Mouse (Mus musculus) midbrain, embryonic 16.5 days (tissue): ENCODE data around the gene Acsl5. TPM values are rescaled to one million over a fixed set of nuclear protein-coding genes. Genes with fewer than 3 reads are reported as not detected.

Experiments used
- ATAC-seq: fragments of 200-750 bp; cut with Nextera tagmentation; 2 replicates; pipeline ENCODE4 v1.8.0; 2017; ENCODE audit warnings: moderate TSS enrichment
- H3K27ac ChIP-seq: fragments of 300-500 bp; sonication (generic); 2 replicates; pipeline ENCODE4 v1.5.1; 2014; ENCODE audit warnings: mild to moderate bottlenecking, low read length, mixed read lengths
- H3K27me3 ChIP-seq: fragments of 300-500 bp; sonication (generic); 2 replicates; pipeline ENCODE4 v1.6.1; 2014; ENCODE audit warnings: low read depth, low read length, mixed read lengths; ENCODE audit not compliant: control insufficient read depth, insufficient read depth
- H3K36me3 ChIP-seq: fragments of 300-500 bp; sonication (generic); 2 replicates; pipeline ENCODE4 v1.6.1; 2014; ENCODE audit warnings: mild to moderate bottlenecking, low read length, moderate library complexity, mixed read lengths; ENCODE audit not compliant: control insufficient read depth, insufficient read depth
- H3K4me1 ChIP-seq: fragments of 300-500 bp; sonication (generic); 2 replicates; pipeline ENCODE4 v1.6.1; 2014; ENCODE audit warnings: mild to moderate bottlenecking, low read length, mixed read lengths; ENCODE audit not compliant: control insufficient read depth, insufficient read depth
- H3K4me2 ChIP-seq: fragments of 300-500 bp; sonication (generic); 2 replicates; pipeline ENCODE4 v1.6.1; 2014; ENCODE audit warnings: mild to moderate bottlenecking, low read length, mixed read lengths
- H3K4me3 ChIP-seq: fragments of 300-500 bp; sonication (generic); 2 replicates; pipeline ENCODE4 v1.5.1; 2014; ENCODE audit warnings: low read depth, mild to moderate bottlenecking, low read length, moderate library complexity, mixed read lengths
- H3K9ac ChIP-seq: fragments of 300-500 bp; sonication (generic); 2 replicates; pipeline ENCODE4 v1.6.1; 2014; ENCODE audit warnings: low read depth, low read length, mixed read lengths
- H3K9me3 ChIP-seq: fragments of 300-500 bp; sonication (generic); replicated peaks from 2 replicates; pipeline ENCODE4 v1.6.1; 2014; ENCODE audit warnings: mild to moderate bottlenecking, low read length, mixed read lengths; ENCODE audit not compliant: control insufficient read depth, poor library complexity, severe bottlenecking
- WGBS: fragments of 180-500 bp; shearing (Covaris S2); extraction: QIAGEN DNeasy Blood & Tissue Kit; methylation state at CpG from one replicate; pipeline ENCODE4 v1.1.7; 2014; 5-methylcytosine and 5-hydroxymethylcytosine counted together
- polyA plus RNA-seq: library from polyadenylated mRNA; unstranded; fragments of >200 nt; fragmentation: Nextera tagmentation; extraction: Ambion mirVana; gene quantifications from 2 replicates; pipeline ENCODE4 v1.2.1, GENCODE M21; 2015

The Acsl5 gene
- polyA plus RNA-seq, 1 experiment from 2014 or later, result 14.7 TPM

DNA sequence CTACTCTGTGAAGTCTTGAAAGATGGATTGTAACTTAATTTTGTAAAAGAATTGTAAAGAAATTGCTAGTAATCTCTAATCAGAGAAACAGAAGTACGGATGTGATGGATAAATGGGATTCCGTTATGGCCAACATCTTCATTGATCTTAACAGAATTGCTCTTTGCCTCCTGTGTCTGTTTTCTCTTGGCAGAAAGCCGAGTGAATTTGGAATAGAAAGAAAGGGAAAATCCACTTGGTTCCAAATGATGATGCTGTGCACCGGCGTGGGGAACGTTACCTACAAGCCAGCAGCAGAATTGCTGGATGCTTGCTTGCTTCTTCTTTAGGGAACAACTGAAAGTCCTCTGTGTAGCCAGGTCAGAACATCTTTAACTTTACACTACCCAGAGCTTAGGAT is 88.8 kb downstream of the Acsl5 start:
- Histone ChIP-seq H3K4me2 (no peak overlapping the region), H3K36me3 (no peaks in the 10 kb centered on the region), H3K9ac (no peak overlapping the region), H3K4me3 (no peak overlapping the region), H3K27ac (no peak overlapping the region), H3K4me1 (peaks cover 19% of the 10 kb centered on the region), H3K27me3 (no peaks in the 10 kb centered on the region), H3K9me3 (no peaks in the 10 kb centered on the region)
- WGBS, result 63% methylated on average over 6 of the region's 6 CpGs
- ATAC-seq, result no peak

DNA sequence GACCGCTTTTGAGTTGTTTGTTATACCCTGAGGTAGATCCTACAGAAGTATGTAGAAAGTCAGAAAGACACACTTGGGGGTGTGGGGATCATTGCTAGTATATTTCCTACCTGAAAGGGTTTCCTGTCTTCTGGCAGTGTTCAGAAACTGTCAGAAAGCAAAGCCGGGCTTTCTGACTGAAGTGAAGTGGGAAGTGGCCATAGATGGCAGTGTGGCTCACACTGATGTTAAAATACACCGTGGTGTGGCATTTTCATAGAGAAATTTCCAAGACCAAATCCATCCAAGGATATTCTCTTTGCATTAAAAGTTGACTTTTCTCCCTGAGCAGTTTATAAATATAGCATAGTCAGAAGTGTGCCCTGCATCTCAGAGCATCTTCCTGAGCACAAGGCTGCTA is 89.6 kb downstream of the Acsl5 start:
- Histone ChIP-seq H3K9me3 (no peaks in the 10 kb centered on the region), H3K27me3 (no peaks in the 10 kb centered on the region), H3K4me3 (no peak overlapping the region), H3K36me3 (no peaks in the 10 kb centered on the region; the same call in 1 of the 2 replicates), H3K9ac (no peak overlapping the region; the same call in 1 of the 2 replicates), H3K27ac (peak overlapping the region; percentile 33; the same call in 1 of the 2 replicates), H3K4me2 (no peak overlapping the region), H3K4me1 (peaks cover 18% of the 10 kb centered on the region)
- WGBS, result 63% methylated on average over 3 of the region's 3 CpGs
- no peak for ATAC-seq

GRCm38 (mm10) chr19:55342423-55342822 is 90.7 kb downstream of the Acsl5 start:
- H3K4me1 ChIP-seq, result peaks cover 10% of the 10 kb centered on the region; the same call in 1 of the 2 replicates
- H3K9ac ChIP-seq, result no peak overlapping the region
- WGBS, result 92% methylated on average over 7 of the region's 7 CpGs
- no peaks in the 10 kb centered on the region for H3K9me3 ChIP-seq
- H3K27me3 ChIP-seq, result no peaks in the 10 kb centered on the region
- ATAC-seq, result no peak
- H3K27ac ChIP-seq, result no peak overlapping the region
- H3K4me2 ChIP-seq, result no peak overlapping the region
- no peaks in the 10 kb centered on the region; the same call in 1 of the 2 replicates for H3K36me3 ChIP-seq
- H3K4me3 ChIP-seq, result no peak overlapping the region

DNA sequence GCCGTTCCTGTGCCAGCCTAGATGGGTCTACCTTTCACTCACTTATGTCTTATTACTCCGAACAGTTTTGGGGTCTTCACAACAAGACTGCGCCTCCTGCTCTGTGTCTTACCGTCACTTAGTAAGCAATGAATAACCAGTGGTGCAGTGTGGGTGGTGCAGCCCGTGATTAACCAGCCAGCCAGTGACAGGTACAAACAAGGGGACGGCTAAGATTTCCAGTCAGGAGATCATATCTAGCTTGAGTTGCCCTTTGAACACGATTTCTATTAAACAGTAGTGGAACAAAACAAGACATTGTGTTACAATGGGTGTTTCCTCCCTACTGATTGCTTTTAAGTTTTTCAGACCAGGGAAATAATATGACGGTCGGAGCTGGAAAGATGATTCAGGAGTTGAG is 91.5 kb downstream of the Acsl5 start:
- ATAC-seq, result no peak
- Histone ChIP-seq H3K4me2 (no peak overlapping the region), H3K9me3 (no peaks in the 10 kb centered on the region), H3K36me3 (no peaks in the 10 kb centered on the region; the same call in 1 of the 2 replicates), H3K4me1 (peaks cover 7% of the 10 kb centered on the region; the same call in 1 of the 2 replicates), H3K9ac (no peak overlapping the region), H3K27me3 (no peaks in the 10 kb centered on the region), H3K4me3 (no peak overlapping the region), H3K27ac (no peak overlapping the region)
- 89% methylated on average over 9 of the region's 9 CpGs for WGBS

Other genes starting within 250 kb of the Acsl5 start
- gene Gpam, start 124.7 kb upstream of the Acsl5 start, polyA plus RNA-seq, result 25.2 and 28.3 TPM in 2 replicates
- 0.15 and 0.41 TPM in 2 replicates for gene Tectb, start 71.2 kb upstream of the Acsl5 start, polyA plus RNA-seq
- 0.05 TPM in 1 of 2 replicates, not detected in the other for gene Gucy2g, start 10.7 kb upstream of the Acsl5 start, polyA plus RNA-seq
- gene Zdhhc6, start 64.1 kb downstream of the Acsl5 start, polyA plus RNA-seq, result 64.7 and 71.1 TPM in 2 replicates
- 42.1 and 43.6 TPM in 2 replicates for gene Vti1a, start 64.4 kb downstream of the Acsl5 start, polyA plus RNA-seq